Mouse (Mus musculus): ENCODE data around the gene Prkar1a.

DNA sequence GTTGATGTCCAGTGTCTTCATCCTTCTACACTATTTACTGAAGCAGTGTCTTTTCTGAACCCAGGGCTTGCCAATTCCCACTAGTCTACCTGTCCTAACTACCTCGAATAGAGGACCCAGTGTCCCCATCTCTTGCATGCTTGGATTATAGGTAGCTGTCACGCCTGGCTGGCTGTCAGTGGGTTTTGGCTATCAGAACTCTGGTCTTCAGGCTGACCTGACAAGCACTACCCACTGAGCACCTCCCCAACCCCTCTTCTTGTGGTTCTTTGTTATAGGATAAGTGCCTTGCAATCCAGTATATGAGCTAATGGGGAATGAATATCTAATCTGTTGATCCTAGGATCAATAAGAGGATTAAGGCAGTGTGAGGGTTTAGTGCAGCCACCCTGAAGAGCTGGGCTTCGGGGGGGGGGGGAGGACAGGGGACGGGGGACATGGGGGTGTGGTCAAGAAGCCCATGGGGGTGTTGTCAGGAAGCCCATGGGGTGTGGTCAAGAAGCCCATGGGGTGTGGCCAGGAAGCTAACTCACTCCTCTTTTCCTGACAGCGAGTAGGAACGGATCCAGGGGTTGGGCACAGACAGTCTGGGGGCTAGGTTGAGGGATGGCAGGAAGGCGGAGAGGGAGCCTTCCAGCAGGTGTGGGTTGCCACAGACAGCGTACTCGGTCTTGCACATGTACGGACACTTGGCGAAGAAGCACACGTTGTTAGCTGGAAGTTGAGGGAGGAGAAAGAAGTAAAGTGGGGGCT is 27.6 kb downstream of the Prkar1a start:
- TF ChIP-seq CTCF (IDR thresholded peaks at IDR 0.05; ENCODE audit: borderline replicate concordance, control insufficient read depth, extremely low read depth, insufficient read depth, low read length, poor library complexity) (no peak), POLR2A (IDR thresholded peaks at IDR 0.05; ENCODE audit: control insufficient read depth, extremely low read depth, insufficient read depth, low read length, poor library complexity) (no peak)

Data from thymus, adult 2 months (tissue).